Mouse (Mus musculus) lung, embryonic 14.5 days (tissue): ENCODE measurements around the gene Spaca3. TPM values are rescaled to one million over a fixed set of nuclear protein-coding genes. Genes with fewer than 3 reads are reported as not detected.

Experiments used
- ATAC-seq: fragments of 200-750 bp; cut with Nextera tagmentation; 2 replicates; pipeline ENCODE4 v1.8.0; 2017; ENCODE audit warnings: mild to moderate bottlenecking, moderate TSS enrichment, moderate library complexity; ENCODE audit not compliant: insufficient read depth
- DNase-seq: peaks from one replicate; pipeline ENCODE4 v3.0.0-alpha.2; 2015
- H3K27ac ChIP-seq: fragments of 300-500 bp; sonication (generic); 2 replicates; pipeline ENCODE4 v1.5.1; 2014; ENCODE audit warnings: low read depth, mild to moderate bottlenecking, moderate library complexity
- H3K27me3 ChIP-seq: fragments of 300-500 bp; sonication (generic); 2 replicates; pipeline ENCODE4 v1.6.1; 2014; ENCODE audit warnings: low read length, control low read depth; ENCODE audit not compliant: insufficient read depth
- H3K36me3 ChIP-seq: fragments of 300-500 bp; sonication (generic); 2 replicates; pipeline ENCODE4 v1.6.1; 2014; ENCODE audit warnings: control low read depth; ENCODE audit not compliant: insufficient read depth
- H3K4me1 ChIP-seq: fragments of 300-500 bp; sonication (generic); 2 replicates; pipeline ENCODE4 v1.6.1; 2014; ENCODE audit warnings: antibody characterized with exemption, control low read depth; ENCODE audit not compliant: insufficient read depth
- H3K4me2 ChIP-seq: fragments of 300-500 bp; sonication (generic); 2 replicates; pipeline ENCODE4 v1.6.1; 2014; ENCODE audit warnings: mild to moderate bottlenecking
- H3K4me3 ChIP-seq: fragments of 300-500 bp; sonication (generic); 2 replicates; pipeline ENCODE4 v1.5.1; 2014; ENCODE audit warnings: low read depth, low read length
- H3K9ac ChIP-seq: fragments of 300-500 bp; sonication (generic); 2 replicates; pipeline ENCODE4 v1.6.1; 2014
- H3K9me3 ChIP-seq: fragments of 300-500 bp; sonication (generic); 2 replicates; pipeline ENCODE4 v1.6.1; 2016; ENCODE audit warnings: low read depth, low read length, control low read depth
- CTCF ChIP-seq: IDR thresholded peaks from 2 replicates; pipeline ENCODE4 v1.5.1; 2016; ENCODE audit warnings: antibody characterized with exemption, low read depth
- WGBS: fragments of 180-500 bp; shearing (Covaris S2); extraction: QIAGEN DNeasy Blood & Tissue Kit; methylation state at CpG from one replicate; pipeline ENCODE4 v1.1.7; 2014; 5-methylcytosine and 5-hydroxymethylcytosine counted together
- polyA plus RNA-seq: library from polyadenylated mRNA; unstranded; fragments of >200 nt; fragmentation: Nextera tagmentation; extraction: Ambion mirVana; gene quantifications from 2 replicates; pipeline ENCODE4 v1.2.1, GENCODE M21; 2014

The Spaca3 gene
- polyA plus RNA-seq, 1 experiment from 2014 or later: not detected

- H3K9ac ChIP-seq: no peak overlapping the region
- H3K4me2 ChIP-seq: no peak overlapping the region
- no peak for TF ChIP-seq CTCF
- H3K27ac ChIP-seq: peak overlapping the region; percentile 54
- no peaks in the 10 kb centered on the region for H3K9me3 ChIP-seq
- peak; percentile 57 for DNase-seq
- WGBS: 18% methylated on average over 3 of the region's 3 CpGs
- H3K36me3 ChIP-seq: no peaks in the 10 kb centered on the region
- H3K4me3 ChIP-seq: no peak overlapping the region
- ATAC-seq: peak; percentile 47; the same call in 1 of the 2 replicates
- H3K4me1 ChIP-seq: no peaks in the 10 kb centered on the region
- no peaks in the 10 kb centered on the region for H3K27me3 ChIP-seq
These were observed 12.1 kb upstream of the Spaca3 start for GRCm38 (mm10) chr11:80846115-80846514.

GRCm38 (mm10) chr11:80848131-80848530 lies 10.0 kb upstream of the Spaca3 start:
- H3K36me3 ChIP-seq: no peaks in the 10 kb centered on the region
- no peak overlapping the region for H3K4me2 ChIP-seq
- no peak for TF ChIP-seq CTCF
- H3K27ac ChIP-seq: no peak overlapping the region
- H3K4me1 ChIP-seq: no peaks in the 10 kb centered on the region
- H3K9me3 ChIP-seq: no peaks in the 10 kb centered on the region
- DNase-seq: no peak
- no peak overlapping the region for H3K9ac ChIP-seq
- no peak for ATAC-seq
- WGBS: 48% methylated on average over 5 of the region's 5 CpGs
- H3K27me3 ChIP-seq: no peaks in the 10 kb centered on the region
- no peak overlapping the region for H3K4me3 ChIP-seq

GRCm38 (mm10) chr11:80851859-80852258 lies 6.3 kb upstream of the Spaca3 start:
- no peak for ATAC-seq
- Histone ChIP-seq H3K36me3 (no peaks in the 10 kb centered on the region), H3K27me3 (no peaks in the 10 kb centered on the region), H3K4me3 (no peak overlapping the region), H3K4me1 (no peaks in the 10 kb centered on the region), H3K27ac (no peak overlapping the region), H3K4me2 (no peak overlapping the region), H3K9me3 (no peaks in the 10 kb centered on the region), H3K9ac (no peak overlapping the region)
- TF ChIP-seq CTCF: peak; percentile 67
- peak; percentile 61 for DNase-seq
- WGBS: 44% methylated on average over 5 of the region's 5 CpGs

GRCm38 (mm10) chr11:80853014-80853413 lies 5.2 kb upstream of the Spaca3 start:
- WGBS: 11% methylated on average over 3 of the region's 3 CpGs
- Histone ChIP-seq H3K27me3 (no peaks in the 10 kb centered on the region), H3K36me3 (no peaks in the 10 kb centered on the region), H3K27ac (no peak overlapping the region), H3K4me3 (no peak overlapping the region), H3K4me2 (no peak overlapping the region), H3K4me1 (no peaks in the 10 kb centered on the region), H3K9me3 (no peaks in the 10 kb centered on the region), H3K9ac (no peak overlapping the region)
- DNase-seq: peak; percentile 55
- no peak for TF ChIP-seq CTCF
- ATAC-seq: peak; percentile 49; the same call in 1 of the 2 replicates

- H3K27me3 ChIP-seq: no peaks in the 10 kb centered on the region
- H3K9me3 ChIP-seq: no peaks in the 10 kb centered on the region
- H3K4me2 ChIP-seq: no peak overlapping the region
- no peaks in the 10 kb centered on the region for H3K36me3 ChIP-seq
- no peak overlapping the region for H3K4me3 ChIP-seq
- DNase-seq: no peak
- no peaks in the 10 kb centered on the region for H3K4me1 ChIP-seq
- 86% methylated on average over 11 of the region's 11 CpGs for WGBS
- no peak for TF ChIP-seq CTCF
- ATAC-seq: no peak
- no peak overlapping the region for H3K9ac ChIP-seq
- no peak overlapping the region for H3K27ac ChIP-seq
These were observed 3.7 kb upstream of the Spaca3 start for GRCm38 (mm10) chr11:80854430-80854829.

- ATAC-seq (no peak), DNase-seq (no peak)
- Histone ChIP-seq H3K4me3 (no peak overlapping the region), H3K36me3 (no peaks in the 10 kb centered on the region), H3K9ac (no peak overlapping the region), H3K4me1 (no peaks in the 10 kb centered on the region), H3K27me3 (no peaks in the 10 kb centered on the region), H3K4me2 (no peak overlapping the region), H3K27ac (no peak overlapping the region), H3K9me3 (no peaks in the 10 kb centered on the region)
- TF ChIP-seq CTCF: no peak
- WGBS: 41% methylated on average over 7 of the region's 7 CpGs
These were observed 3.3 kb upstream of the Spaca3 start for GRCm38 (mm10) chr11:80854908-80855307.

GRCm38 (mm10) chr11:80856827-80857226 lies 1.3 kb upstream of the Spaca3 start:
- ATAC-seq: no peak

GRCm38 (mm10) chr11:80862941-80863340 lies 4.8 kb downstream of the Spaca3 start:
- no peak overlapping the region for H3K27ac ChIP-seq
- H3K9ac ChIP-seq: no peak overlapping the region
- no peaks in the 10 kb centered on the region for H3K9me3 ChIP-seq

More at GRCm38 (mm10) chr11:80856827-80857226, 1.3 kb upstream of the Spaca3 start:
- Histone ChIP-seq H3K9me3 (no peaks in the 10 kb centered on the region), H3K4me1 (no peaks in the 10 kb centered on the region), H3K36me3 (no peaks in the 10 kb centered on the region), H3K9ac (no peak overlapping the region), H3K27me3 (no peaks in the 10 kb centered on the region), H3K27ac (no peak overlapping the region), H3K4me3 (no peak overlapping the region), H3K4me2 (no peak overlapping the region)
- DNase-seq: no peak
- 44% methylated on average over 2 of the region's 2 CpGs for WGBS
- TF ChIP-seq CTCF: no peak

More at GRCm38 (mm10) chr11:80862941-80863340, 4.8 kb downstream of the Spaca3 start:
- Histone ChIP-seq H3K4me3 (no peak overlapping the region), H3K27me3 (no peaks in the 10 kb centered on the region), H3K4me1 (no peaks in the 10 kb centered on the region), H3K4me2 (no peak overlapping the region), H3K36me3 (no peaks in the 10 kb centered on the region)
- no peak for TF ChIP-seq CTCF
- 90% methylated on average over 7 of the region's 7 CpGs for WGBS
- DNase-seq: no peak
- no peak for ATAC-seq
